Mouse (Mus musculus): Measurements from ENCODE around the gene Sfxn5.
A peak's percentile ranks its signal among the peaks of the same experiment; 100 is the strongest.

The Sfxn5 gene

DNA sequence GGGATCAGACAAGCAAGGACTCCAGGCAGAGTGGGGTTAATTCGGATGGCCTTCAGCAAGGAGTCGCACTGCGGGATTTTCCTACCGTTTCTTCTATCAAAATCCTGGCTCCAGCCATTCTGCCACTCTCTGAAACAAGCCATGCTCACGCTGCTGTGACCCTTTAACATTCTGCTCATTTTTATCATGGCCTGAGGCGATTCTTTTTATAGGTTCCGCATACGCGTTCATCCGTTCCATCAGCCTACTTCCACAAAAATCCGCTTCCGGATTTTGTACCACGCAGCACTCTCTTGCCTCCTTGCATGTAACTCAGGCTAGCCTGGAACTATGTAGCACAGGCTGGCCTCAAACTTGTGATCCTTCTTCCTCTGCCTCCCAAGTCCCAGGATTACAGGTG is 510 bp upstream of the Sfxn5 start:
- peak; percentile 54 for DNase-seq (ENCODE audit: low spot score)

DNA sequence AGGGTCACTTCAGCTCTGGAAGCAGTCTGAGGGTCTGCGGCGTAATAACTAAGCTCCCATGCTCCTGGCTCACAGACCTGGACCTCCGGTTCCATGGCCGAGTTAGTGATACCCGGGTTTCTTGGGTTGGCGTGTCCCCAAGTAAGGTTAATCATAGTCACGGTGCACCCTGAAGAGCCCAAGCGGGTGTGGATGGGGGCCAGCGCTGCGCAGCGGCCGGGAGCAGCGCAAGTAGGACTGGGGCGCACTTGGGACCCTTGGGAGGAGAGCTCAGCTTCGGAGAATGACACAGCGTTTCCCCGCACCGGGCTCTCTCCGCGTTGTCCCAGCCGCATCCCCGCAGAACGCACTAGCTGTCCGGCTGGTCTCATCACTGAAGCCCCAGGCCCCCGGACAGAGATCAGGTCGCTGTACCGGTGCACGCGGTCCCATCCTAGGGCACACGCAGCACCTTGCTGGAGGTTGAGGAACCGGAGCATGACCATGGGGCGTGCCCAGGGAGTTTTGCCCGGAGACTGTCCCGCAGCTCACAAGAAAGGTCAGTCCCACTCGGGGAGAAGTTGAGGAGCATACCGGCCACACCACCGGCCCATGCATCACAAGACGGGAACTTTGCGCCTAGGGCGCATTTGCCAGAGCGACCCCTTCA is 747 bp downstream of the Sfxn5 start:
- peak; percentile 51 for DNase-seq (ENCODE audit: low spot score)

DNA sequence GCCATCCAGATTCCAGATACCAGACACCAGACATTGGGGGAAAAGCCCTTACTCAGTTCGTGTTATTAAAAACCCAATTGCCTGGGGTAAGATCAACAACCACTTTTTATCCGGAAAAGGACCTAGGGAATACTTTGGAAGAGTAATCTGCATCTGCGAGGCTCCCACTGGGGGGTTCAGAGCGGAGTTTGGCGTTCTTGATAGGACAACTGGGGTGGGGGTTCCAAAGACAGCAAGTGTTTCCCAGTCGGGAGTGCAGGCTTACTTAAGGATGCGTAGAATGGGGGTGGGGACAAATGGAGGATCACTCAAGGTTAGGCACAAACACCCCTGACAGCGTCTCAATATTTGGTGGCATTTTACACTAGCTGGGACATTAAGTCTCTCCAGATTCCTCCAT is 1.5 kb downstream of the Sfxn5 start:
- DNase-seq (ENCODE audit: low spot score): no peak

DNA sequence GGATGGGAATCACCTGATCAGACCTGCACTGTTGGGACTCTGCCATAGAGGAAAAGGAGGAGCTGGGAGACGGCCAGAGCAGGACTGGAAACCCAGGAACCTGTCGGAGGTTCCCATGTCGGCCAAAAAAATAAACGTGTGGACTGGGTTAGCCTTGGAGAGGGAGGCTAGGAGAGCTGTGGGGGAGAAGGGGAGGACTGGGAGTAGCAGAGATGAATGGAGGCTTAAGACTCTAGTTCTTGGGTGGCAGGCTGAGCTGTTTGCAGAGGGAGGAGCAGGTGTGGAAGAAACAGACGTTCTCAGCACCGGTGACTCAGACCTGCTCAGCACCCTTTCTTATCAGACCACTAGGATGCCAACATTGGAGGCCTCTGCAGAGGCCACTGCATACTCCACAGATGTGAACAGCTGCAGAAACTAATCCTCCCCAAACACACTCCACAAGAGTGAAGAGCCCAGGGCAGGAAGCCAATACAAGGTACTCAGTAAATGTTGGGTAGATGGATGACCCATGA is 1.9 kb downstream of the Sfxn5 start:
- DNase-seq (ENCODE audit: low spot score): peak; percentile 22

DNA sequence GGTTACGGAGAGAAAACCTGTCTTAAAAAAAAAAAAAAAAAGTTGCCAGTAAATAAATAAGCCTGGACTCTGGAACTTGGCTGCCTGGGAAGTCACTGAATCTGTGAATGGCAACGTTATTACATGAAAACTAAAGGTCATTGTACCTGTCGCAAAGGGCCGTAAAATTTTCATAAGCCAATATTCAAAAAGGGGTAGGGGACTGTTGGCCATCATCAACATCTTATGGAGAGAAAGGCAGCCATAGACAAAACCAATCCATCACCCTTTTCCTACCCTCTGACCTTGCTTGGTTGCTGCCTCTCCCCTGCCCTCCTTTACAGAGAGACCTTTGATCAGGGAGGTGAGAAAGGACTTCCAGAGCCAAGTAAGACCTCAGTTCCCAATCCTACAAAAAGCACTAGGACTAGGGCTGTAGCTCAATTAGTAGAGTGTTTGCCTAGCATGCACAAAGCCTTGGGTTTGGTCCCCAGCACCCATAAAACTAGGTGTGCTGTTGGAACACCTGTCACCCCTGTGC is 3.5 kb downstream of the Sfxn5 start:
- no peak for DNase-seq (ENCODE audit: low spot score)

DNA sequence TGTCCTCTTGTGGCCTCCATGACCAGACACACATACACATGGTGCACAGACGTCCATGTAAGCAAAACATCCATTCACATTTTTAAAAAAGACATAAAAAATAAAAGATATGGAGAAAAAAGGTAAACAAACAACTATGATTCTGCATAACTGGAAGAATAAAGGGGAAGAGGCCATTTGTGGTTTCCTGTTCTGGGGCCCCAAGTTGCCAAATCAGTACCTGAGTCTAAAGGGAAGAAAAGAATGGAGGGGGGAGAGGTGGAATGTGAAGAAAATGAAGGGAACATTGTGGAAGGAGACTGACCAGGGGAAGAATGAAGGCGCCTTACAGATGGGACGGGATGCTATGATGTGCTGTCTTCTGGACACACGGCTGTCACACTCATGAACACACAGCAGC is 6.7 kb downstream of the Sfxn5 start:
- DNase-seq (ENCODE audit: low spot score): no peak

DNA sequence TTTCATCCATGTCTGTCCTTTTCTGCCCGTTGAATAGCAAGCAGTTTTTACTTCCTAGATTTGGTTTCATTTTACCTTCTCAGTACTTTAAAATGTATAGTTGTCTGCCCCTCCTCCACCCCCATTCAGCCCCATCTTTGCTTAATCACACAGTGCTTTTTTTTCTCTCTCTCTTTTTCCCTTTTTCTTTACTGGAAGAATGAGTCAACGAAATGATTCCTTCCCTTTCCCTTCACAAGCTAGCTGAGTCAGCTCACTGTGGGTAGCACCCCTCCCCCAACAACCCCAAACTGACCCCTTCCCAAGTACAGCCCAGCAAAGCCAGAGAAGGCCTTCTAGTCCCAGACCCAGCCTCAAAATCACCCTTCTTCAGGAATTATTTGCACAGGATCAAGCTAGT is 8.1 kb downstream of the Sfxn5 start:
- no peak for DNase-seq (ENCODE audit: low spot score)

DNA sequence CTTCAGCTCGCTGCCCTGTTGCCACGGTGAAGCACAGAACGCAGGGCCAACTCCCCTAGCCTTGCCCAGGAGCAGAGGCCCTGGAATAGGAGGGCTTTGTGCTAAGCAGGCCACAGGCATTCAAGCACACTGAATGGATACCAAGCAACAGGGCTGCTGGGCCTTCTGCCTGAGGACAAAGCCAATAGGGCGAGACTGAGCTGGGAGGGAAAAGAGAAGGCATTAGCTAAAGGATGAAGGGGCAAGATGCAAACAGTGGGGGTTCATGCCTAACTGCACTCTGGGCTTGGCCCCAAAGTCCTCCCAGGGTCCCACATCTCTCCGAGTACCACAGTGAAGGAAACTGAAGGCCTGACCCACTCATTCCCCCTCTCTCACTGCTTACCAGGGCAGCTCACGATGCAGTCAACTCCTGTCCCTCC is 12.8 kb downstream of the Sfxn5 start:
- DNase-seq (ENCODE audit: low spot score): no peak

DNA sequence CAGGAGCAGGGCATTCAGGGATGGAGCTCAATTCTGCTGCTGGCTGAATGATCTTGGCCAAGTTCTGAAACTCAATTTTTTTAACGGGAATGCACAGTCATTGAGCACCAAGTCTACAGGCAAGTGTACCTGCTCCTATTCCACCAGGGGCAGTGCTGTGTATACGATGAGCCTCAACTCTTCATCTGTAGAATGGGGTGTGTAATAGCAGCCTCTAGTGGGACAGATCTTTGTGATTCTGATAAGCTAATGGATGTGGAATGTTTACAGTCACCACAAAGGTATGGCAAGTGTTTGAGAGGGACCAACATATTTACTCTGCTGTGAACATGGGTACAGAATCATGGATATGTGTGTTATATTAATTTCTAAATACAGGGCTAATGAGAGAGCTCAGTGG is 17.0 kb downstream of the Sfxn5 start:
- DNase-seq (ENCODE audit: low spot score): no peak

DNA sequence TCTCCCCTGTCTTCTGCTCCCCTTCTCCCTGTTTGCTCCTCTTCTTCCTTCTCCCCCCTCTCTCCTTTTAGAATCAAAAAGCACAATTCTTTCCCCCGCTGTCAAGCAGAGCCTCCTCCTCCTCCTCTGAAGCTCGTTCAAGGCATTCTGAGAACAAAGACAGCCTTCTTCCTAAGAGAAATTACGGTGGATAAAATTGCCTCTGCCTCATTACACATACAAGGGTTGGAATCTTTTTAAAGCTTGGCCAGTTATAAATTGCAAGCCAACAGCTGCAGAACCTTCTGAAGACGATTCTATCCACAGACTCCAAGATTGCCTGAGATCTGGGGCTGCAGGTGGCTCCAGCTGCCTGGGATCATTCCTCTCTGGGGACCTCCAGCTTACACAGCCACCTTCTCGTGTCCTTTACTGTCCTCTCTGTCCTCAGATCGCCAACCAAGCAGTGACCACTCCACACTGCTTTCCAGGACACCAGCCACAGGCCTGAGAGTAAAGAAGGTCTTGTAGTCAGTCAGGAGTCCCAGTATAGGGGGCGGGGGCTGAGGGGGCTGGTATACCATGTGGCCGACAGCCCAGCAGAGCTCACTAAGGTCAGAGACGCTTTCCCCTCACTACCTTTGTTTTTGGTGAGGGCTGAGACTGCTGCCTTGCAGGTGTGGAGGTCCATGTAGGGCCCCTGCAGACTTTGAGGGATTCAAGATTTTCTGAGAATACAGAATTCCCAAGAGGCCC is 19.0 kb downstream of the Sfxn5 start:
- no peak for DNase-seq (ENCODE audit: low spot score)

DNA sequence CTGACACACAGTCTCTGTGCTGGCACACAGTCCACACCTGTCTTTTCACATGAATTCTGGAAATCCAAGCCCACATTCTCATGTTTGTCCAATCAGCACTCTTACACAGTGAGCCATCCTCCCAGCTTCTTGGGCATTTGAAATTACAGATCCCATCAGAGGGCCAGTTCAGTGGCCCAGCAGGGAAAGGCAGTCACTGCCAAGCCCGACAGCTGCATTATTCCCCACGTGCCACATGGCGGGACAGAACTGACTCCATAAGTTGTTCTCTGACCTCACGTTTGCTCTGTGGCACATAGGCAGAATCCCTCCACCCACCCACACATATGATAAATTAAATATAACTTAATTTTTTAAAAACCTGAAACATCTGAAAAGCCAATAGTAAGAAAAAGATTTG is 25.3 kb downstream of the Sfxn5 start:
- DNase-seq (ENCODE audit: low spot score): no peak

DNA sequence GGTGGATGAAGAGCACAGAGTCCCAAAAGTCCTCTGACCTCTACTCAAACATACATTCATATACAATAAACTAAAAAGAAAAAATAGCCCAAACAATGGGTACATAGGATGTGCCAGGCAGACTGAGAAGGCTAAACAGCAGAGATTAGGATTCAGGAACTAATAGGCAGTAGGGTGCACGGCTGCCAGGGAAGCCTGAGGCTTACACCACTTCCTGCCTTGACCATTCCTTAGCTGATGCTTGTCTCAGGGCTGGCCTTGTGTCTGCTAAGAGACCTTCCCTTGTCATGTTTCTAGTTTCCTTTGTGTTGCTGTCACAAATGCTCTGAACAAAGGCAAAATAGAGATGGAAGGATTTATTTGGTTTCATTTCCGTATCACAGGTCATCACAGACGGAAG is 26.8 kb downstream of the Sfxn5 start:
- DNase-seq (ENCODE audit: low spot score): no peak

DNA sequence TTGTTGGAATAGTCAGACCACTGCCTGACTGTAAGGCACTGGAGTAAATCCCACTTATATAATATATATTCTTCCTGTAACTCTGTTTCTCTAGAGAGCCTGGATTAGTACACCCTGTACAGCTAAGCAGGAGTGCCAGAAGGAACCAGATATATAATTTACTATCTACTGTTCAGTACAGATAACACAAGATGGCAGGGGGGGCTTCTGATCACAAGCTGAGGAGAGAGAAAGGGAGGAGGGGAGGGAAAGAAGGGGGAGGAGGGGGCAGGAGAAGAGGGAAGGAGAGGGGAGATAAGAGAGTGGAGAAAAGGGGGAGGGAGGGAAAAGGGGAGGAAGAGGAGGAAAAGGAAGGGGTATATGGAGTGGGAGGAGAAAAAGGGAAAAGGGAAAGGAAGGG is 27.4 kb downstream of the Sfxn5 start:
- DNase-seq (ENCODE audit: low spot score): no peak

DNA sequence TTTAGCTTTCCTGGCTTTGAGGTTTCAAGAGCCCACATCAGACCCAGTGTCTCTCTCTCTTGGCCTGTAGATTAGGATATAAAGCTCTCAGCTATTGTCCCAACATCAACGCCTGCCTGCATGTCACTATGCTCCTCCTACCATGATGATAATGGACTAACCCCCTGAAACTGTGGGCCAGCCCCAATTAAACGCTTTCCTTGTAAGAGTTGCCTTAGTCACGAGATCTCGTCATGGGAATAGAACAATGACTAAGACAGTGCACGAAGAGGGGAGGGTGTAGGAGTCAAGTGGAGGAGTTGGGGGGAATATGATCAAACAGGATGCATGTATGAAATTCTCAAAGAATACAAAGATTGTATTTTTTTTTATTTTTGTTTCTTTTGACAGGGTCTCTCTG is 28.3 kb downstream of the Sfxn5 start:
- no peak for DNase-seq (ENCODE audit: low spot score)

DNA sequence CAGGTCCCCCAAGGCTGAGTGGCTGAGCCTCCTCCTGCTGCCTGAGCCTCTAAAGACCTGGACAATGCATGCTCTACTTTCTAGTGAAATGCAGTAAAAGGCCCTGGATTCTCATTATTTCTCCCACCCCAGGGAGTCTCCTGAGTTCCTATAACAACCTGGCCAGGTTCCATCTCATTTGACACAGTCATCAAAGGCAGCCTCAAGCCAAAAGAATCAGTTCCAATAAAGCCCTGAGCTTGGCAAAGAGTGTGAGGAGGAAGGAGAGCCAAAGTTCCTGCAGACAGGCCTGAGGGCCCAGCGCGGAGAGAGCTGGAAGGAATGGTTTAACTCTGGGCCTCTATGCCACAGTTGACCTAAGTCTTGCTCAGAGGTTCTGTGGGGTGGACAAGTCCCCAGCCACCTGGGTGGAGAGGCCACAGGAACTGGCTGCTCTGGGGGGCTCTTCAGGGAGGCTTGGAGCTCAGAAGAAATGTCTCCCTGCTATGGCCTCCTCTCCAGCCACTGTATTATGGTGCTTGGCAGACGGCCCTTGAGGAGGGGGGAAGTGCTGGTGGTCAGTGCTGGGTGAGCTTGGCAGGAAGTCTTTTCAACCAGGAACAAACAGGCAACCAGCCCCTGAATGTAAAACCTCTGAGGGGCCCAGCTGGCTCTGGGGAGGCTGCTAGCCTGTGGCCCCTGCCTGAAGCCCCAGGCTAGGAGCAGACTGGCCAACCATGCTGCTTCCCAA is 30.7 kb downstream of the Sfxn5 start:
- peak; percentile 16 for DNase-seq (ENCODE audit: low spot score)

DNA sequence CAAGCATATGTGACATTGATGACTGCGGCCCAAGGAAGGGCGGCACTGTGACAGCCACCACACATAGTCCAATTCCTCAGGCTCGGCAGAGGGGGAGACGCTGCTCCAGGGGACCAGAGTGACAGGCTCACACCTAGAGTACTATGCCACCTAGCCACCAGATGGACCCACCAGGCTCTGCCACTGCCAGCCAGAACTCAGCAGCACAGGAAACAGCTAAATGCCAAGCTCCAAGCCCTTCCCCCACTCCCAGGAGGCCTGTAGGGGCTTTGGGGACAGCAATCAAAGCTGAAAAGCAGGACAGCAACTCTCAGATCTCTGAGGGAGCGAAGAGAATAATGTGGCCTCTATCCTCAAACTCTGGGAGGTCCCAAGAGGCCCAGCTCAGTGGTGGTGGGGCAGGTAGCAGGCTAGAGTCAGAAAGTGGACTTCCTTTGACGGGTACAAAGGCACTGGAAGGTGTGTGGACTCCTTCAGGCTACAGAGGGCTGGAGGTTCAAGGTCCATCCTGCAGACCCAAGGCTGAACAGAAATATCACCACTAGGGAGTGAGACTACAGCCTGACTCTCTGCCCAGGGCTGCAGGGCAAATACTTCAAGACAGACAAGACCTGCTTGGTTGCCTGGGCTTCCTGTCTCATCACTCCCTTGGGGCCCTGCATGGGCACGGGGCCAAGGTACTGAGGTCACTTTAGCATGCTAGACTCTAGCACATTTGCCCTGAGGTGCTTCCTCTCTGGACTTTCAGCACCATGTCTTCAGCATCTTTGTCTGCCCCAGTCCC is 37.6 kb downstream of the Sfxn5 start:
- DNase-seq (ENCODE audit: low spot score): peak; percentile 95

DNA sequence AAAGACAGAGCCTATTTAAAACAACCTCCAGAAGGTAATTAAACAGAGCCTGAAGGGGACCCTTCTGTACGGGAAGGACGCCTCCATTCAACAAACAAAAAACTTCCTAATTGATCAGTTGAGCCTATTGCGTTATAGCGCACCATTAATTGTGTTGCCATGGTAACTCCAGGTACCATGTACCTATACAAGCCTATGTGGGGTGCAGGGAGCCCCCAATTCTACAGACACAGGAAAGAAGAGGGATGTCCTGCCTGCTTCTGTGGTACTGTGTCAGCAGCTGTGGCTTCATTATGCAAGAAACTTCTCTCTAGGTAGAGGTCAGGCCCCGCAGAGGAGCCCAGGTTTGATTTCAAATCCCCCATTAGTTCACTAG is 39.2 kb downstream of the Sfxn5 start:
- no peak for DNase-seq (ENCODE audit: low spot score)

DNA sequence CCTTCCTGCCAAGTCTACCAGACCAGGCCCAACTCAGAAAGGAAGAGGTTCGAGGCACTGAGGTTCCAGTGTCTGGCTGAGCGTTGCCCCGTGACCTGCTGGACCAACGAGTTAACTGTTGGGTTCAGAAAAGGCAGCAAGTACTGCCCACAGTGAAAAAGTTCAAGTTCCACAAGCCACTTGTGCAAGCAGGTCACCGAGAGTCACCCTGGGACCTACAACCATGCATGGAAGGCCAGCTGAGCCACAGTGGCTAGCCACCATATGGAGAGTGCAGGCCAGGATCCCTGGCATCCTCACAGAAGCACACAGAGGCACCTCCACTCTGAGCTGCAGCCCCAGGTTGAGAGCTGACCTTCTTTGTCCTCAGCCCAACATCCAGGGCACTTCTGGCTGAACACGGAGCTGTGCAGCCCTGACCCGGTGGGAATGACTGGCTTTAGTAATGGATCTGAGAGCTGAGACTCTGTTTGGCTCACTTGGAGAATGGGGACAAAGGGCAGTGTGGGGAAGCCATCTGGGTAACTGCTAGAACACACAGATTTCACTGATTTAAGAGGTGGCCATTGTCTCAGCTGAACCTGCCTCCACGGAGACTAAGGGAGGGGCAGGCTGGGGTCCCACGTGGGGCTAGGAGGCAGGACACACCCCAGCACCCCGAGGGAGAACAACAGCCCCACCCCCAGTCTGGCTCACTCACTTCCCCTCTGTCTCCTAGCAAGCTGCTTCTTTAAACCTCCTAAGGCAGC is 39.8 kb downstream of the Sfxn5 start:
- no peak for DNase-seq (ENCODE audit: low spot score)

DNA sequence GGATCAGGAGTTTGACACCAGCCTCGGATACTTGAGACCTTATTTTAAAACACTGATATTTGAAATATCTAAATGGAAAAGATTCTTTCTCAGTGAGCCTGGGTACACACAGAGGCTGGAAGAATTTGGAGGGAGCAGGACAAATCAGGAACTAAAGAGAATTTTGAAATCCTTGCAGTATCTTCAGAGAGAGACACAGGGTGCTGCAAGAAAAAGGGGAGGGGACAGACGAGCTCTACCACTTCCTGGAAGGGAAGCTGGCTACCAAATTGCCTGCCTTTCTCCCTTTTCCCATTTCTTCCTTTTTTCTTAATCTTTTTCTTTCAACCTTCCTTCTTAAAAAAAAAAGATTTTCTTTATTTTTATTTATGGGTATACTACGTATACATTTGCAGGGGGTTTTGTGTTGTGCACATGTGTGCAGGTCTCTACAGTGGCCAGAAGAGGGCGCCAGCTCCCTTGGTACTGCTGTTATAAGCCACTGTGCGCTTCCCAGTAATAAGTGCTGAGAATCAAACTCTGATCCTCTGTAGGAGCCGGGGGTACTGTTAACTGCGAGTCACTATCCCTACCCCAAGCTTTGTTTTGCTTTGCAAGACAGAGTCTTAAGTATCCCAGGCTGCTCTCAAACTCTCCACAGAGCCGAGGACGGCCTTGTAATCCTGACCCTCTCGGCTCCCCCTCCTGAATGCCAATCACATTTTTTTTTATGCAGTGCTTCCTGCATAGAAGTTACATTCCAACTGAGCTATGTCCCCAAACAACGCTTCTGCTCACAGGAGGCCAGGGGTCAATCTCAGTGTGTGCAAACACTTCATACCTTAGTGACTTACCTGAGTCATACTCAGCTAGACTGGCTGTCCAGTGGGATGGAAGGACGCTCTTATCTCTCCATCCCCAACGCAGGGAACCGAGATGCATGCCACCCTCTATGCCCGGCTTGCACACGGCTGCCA is 42.1 kb downstream of the Sfxn5 start:
- no peak for DNase-seq (ENCODE audit: low spot score)

DNA sequence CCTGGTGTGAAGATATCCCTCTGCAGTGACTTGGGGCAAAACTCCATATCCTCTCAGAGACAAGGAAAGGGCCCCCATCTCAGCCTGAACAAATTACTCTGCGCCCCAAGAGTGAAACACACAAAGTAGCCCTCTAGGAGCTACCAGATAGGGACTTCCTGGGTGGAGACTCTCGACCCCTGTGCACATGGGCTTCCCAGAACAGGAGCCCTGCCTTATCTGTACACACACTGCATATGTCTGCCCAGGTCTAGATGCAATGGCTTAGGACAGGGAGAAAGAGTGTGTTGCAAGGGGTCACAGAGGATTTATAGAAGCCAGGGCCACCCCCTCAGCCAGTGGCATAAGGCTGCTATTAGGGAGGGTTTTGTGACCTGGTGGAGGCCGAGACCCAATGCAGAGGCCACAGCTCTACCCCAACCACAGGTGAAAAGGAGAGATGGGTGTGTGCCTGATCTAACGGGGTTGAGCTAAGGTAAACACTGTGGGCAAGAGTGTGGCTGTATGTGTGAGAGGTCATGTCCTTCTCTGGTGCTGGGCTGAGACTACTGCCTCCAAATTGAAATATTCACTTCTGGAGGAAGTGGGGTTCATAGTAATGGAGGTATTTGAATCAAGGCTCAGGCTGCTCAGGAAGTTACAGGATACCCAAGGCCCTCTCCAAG is 44.9 kb downstream of the Sfxn5 start:
- no peak for DNase-seq (ENCODE audit: low spot score)

All from MN1 (cell line).